Mouse (Mus musculus) CD8-positive naive resting alpha-beta T cell, adult 2 months (primary cell): Measurements from ENCODE around the gene Slc37a1.
A peak's percentile ranks its signal among the peaks of the same experiment; 100 is the strongest.

Experiments used
- DNase-seq, 2 experiments: peaks; one replicate each; pipeline ENCODE4 v3.0.0; 2022; ENCODE audit warnings: low read depth in 2 of 2, low spot score in 2 of 2

Gene Slc37a1

DNA sequence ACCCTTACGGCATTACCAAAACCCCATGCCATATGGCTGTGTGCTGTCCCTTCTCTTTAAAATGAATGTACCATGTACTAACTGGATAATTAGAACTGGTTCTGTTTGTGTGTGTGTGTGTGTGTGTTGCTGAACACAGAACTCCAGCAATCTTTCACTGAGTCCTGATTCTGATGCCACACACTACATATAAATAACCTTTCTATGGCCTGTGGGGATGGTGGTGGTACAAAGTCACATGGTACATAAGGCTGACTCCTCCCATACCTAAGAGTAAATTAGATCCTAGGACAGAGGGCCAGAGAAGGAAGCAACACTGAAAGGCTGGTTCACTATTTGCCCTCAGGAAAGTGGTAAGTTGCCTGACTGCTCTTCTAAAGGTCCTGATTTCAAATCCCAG, at the start of gene Slc37a1:
Gene Slc37a1, plus strand, starts transcription at position 301 of the 400 bp plus-strand sequence.
- no peak for DNase-seq

DNA sequence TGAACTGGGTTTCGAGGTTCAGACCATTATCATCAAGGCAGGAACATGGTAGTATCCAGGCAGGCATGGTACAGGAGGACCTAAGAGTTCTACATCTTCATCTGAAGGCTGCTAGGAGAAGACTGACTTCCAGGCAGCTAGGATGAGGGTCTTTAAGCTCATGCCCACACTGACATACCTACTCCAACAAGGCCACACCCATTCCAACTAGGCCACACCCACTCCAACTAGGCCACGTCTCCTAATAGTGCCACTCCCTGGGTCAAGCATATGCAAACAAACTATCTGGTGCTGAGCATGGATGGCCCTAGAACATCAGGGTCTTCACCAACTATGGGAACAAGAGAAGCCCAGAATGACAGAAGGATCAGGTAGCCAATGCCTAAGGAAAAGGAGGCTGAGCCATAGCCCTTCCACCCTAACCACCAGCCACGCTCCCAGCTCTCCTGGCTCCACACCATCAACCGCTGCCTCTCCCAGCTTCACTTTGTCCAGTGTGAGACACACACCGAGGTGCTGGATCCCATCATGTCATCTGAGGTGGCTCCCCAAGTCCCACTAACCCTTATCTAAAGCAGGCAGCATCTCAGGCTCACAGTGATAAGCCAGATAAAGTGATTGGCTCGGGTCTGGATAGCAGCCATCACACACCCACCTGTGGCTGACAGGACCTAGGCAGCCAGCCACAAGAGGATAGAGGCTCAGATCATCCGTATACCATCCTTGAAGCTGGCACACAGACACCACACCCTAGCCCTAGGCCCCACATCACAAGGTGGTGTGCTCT, 48.2 kb upstream of the Slc37a1 start:
- no peak for DNase-seq

DNA sequence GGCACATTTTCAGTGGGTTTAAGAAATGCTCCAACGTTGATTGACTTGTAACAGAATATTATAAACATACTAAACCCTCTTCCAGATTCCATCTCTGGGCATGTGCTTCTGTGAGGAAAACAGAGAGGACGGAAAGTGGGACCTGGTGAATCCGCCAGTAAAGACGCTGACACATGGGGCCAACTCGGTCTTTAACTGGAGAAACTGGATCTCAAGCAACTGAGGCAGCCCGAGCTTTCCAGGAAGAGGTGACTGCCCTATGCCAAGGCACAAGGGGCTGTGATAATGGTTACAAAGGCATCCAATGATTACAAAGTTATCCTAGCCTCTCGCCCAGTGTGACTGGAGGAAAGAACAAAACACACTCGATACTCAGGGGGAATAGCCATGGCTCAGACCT, 45.4 kb upstream of the Slc37a1 start:
- DNase-seq, result no peak

DNA sequence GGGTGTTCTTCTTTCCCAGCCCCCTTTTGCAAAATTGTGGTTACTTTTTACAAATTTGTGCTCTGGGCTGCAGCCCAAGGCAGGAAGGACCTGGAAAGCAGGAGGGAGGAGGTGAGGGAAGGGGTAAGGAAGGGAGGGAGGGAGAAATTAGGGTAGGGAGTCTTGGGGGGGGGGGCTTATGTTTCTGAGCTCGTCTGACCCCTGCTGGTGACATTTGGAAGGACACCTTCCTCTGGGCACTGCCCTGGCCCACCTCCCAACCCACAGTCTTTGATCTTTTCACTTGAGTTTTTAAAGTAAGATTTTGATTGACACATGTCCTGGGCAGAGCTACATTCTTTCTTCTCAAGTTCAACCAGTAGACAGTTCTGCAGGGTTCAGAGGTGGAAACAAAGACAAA, 43.8 kb upstream of the Slc37a1 start:
- peak in 1 of 2 experiments; percentile 52 for DNase-seq

DNA sequence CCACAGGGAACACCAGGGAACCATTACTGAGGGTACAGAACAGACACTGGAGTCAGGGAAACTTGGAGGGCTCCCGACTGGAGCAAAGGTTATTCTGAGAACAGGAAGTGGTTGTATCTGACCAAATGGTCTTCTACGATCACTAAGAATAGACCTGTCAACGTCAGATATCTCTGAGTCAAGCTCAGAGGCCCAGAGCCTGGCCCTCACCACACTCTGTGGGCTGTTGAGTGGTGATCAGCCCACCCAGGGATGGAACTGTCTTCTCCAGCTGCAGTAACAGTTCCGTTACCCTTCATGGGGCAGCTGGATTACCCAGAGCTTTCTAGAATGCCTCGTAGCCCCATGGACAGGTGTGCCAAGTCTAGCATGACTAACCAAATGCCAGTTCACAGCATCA, 41.3 kb upstream of the Slc37a1 start:
- DNase-seq, result no peak

DNA sequence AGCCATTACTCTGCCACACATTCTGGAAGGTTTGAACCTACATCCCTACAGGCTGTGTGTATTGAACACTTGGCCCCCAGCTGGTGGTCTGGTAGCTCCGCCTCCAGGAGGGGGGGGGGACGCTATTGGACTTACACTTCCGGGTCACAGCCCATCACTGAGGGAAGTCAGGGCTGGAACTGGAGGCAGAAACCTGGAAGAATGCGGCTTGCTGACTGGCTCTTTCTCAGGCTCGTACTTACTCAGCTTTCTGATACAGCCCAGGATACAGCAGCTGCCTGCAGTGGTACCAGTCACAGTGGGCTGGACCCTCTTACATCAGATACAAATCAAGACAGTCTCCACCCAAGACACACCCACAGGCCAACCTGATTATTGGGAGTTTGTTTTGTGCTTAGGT, 39.4 kb upstream of the Slc37a1 start:
- DNase-seq, result no peak

DNA sequence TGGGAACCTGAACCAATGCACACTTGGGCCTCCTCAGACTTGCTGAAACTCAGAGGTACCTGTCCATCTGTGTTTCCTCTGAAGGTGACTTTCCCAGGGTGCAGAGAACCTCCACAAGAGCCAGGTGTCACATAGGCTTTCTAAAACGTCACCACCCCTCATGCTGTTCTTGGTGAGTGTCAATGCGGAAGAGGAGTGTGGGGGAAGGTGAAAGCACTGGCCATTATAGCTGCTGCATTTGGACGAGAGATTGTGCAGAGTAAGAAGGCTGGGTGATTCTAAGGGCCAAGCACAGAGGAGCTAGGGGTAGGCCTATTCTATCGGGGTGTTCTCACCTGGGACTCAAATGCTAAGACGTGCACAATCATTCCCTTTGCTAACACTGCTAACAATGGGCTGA, 32.6 kb upstream of the Slc37a1 start:
- DNase-seq, result no peak

DNA sequence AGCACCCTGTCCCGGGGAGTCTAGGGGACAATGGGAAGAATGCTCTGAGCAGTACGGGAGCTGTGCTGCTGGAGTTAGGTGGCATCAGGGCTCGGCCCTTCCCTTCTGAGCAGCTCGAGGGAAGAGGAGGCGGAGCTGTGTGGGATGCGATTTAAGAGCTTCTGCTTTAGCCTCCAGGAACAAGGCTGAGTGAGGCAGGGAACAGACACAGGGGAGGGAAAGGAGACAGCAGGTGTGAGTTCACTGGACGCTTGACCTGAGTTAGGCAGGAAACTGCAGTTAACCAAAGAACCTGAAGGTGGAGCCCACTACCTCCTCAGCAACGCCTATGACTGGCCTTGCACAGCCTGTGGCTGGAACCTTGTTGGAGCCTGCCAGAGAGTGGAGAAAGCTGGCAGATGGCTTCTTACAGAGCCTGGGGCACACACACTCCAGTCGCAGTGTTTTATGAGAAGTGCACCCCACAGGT, 32.1 kb upstream of the Slc37a1 start:
- DNase-seq, result peak; percentile 48 to 54

DNA sequence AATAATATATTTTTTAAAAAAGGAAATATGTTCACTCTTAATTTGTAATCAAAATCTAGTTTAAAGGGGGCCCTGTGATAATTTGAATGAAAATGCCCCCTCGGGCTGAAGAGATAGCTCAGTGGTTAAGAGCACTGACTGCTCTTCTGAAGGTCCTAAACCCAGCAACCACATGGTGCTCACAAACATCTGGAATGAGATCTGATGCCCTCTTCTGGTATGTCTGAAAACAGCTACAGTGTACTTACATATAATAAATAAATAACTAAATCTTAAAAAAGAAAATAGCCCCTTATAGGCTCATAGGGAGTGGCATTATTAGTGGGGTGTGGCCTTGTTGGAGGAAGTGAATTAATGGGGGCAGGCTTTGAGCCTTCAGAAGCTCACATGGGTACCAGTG, 29.4 kb upstream of the Slc37a1 start:
- DNase-seq, result no peak

DNA sequence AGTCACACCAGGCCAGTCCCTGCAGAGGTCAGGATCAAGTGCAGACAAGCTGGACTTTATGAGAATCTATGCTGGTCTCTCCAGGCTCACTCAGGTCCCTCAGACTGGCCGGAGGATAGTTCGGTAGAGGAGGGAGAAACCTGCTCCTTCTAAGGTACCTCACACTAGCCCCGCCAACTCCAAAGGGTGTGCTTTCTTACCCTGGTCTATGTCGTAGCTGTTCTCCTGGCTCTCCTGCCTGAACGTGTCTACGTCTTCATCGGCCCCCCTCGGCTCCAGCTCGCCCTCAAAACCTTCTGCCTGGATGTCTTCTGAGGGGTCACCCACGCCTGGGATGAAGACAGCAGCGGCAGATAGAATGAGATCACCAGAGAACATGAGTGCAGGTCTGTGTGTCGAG, 28.7 kb upstream of the Slc37a1 start:
- no peak for DNase-seq

DNA sequence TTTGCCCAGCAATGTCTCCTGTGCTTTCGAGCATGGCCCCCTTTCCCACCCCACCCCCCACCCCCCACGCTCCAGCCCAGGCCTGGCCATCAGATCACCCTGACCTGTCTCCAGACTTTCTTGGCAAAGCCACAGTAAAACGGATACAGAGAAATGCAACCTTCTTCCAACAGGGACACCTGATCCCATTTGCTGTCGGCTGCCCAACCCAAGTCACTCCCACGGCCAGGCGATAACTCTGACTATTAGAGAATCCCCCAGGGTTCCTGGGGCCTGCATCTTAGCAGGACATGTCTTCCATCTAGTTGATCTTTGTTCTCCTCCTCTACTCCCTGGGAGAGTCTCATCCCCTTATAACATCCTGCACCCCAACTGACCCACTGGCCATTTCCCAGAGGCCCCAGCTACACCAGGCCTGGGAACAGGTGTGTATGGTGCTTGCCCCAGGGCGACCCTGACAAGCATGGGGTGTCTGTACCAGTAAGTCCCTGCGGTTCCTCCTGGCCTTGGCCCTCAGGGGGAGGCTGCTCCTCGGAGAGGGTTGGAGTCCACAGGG, 28.2 kb upstream of the Slc37a1 start:
- no peak for DNase-seq

DNA sequence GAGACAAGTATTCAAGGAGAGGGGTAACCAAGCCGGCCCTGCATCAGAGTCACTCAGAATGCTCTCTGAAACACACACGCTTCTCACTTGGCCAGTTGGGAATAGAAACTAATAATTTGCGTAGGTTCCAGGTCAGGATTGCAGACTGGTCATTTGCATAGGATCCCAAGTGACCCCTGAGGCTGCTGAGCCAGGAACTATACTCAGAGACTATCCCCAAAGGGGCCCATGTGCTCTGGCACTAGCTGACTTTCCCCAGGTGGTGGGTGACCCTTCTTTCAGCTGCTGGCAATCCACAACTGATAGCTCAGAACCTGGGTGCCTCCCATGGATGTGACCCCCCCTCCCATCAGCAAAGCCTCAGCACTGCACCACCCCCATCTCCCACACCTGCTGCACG, 27.4 kb upstream of the Slc37a1 start:
- DNase-seq, result no peak

DNA sequence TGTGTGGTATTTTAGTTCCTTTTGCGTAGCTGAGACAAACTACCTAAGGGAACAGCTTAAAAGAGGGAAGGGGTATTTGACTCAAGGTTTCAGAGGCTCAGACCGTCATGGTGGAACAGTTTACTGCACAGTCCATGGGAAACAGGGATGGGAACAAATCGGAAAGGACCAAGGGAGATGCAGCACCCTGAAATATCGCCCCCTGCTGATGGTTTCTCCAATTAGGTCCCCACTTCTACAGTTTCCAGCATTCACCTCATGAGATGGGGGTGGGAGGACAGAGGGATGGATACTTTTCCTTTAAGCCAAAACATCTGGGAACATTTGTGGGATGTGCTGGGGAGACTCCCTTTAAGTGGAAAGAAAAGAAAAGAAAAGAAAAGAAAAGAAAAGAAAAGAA, 26.8 kb upstream of the Slc37a1 start:
- DNase-seq, result no peak

DNA sequence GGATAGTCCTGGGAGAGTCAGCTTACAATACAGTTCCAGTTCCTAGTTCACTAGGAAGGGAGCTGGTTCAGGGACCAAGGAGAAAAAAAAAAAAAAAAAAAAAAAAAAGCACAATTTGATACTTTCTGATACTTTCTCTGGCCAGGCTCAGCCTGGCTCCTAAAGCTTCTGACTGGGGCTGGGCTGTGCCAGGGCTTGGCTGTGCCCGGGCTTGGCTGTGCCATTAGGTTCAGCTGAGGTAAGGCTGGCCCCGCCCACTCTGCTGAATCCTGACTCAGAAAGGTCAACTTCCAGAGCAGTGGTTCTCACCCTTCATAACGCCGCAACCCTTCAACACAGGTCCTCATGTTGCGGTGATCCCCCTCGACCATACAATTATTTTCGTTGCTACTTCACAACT, 26.2 kb upstream of the Slc37a1 start:
- DNase-seq, result no peak

DNA sequence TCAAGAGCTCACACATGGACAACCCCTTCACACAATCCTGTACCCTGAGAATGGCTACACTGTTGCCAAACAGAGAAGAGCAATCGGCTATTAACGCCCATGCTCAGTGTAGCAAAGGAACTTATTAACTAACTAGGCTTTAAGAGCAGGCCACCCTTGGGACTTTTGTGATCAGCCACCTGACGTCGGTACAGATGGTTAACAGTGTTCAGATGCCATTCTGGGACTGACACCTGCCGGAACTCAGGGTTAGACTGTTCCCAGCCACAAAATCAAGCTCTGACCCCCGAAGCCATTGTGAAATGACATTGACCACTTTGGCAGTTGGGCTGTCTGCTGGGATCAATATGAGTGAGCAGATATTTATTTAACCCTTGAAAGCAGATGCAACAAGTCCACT, 25.2 kb upstream of the Slc37a1 start:
- no peak for DNase-seq

DNA sequence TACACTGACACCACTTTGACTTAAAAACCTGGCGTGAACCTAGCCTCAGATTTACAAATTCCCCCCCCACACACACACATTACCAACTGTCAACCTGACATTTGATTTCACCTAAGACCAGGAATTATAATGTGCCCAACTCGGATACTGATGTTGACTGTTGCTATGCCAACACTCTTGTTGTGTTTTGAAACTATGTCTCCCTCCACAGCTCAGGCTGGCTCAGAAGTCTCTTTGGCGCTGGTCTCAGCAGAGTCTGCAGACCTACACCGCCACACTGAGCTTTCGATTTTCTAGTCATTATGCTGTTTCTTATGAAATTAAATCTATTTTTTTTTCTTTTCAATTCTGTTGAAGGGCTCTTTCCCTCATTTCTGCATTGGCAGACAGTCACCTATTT, 23.9 kb upstream of the Slc37a1 start:
- DNase-seq, result no peak

DNA sequence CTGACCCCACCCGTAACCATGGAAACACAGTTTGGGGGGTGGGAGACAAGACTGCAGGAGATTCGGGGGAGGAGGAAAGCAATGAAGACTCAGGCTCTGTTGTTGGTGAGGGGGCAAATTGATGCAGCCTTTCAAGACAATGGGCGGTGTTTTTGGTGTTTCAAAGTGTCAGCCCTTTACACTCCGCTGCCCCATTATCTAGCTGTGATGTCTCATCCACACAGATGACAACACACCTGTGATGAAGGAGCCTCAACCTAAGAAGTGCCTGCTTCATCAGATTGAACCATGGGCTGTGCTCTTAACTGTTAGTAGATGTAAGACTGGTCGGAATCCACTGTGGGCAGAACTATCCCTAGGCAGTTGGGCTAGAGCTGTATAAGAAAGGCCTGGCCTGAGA, 22.8 kb upstream of the Slc37a1 start:
- DNase-seq, result no peak

DNA sequence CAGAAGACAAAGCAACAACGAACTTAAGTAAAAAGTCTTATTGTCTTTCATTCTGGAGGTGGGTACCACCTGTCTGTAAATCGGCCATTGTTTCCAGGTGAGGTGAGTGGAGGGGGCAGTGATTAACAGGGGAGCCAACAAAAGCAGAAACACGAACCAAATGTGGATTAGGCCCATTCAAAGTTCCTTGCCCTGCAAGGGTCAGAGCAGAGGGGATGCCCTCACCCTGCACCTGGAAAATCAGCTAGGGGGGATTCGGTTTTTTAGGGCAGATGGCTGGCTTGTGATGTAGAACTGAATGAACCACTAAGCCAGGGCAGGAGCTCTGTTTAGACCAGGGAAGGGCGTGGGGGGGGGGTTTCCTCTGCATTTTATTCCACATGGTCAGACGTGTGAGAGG, 22.2 kb upstream of the Slc37a1 start:
- DNase-seq, result no peak

DNA sequence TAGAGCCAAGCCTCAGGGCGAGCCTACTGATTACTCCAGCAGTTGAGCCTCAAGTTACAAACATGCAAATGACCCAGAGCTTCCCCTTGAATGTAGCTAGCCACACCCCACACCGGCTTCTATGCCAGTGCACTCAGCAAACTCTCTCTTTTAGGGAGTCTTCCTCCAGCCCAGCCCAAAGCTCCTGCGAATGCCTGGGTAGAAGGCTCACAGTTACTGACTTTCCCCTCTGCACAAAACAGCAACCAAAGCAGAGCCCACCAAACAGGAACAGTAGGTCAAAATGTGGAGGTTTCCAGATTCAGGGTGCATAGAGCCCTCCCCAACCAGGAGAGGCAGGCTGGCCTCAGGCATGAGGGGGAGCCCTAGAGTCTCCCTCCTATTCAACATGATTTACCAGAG, 21.4 kb upstream of the Slc37a1 start:
- no peak for DNase-seq

DNA sequence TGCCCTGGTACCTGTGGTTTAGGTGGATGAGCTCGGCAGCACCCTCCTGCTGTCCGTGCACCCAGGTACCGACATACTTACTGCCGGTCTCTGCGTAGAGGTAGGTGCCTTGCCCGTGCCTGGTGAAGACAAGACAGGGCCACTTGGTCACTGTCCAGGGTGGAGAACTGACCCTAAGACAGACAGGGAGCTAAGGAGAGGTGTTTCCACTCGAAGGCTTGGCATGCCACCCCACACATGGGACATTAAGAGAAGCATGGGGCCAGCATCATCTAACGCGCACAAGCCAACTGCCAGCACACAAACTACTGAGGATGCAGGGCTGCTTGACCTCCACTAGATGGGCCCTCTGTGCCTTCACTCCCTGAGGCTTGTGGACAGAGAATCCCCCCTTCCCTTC, 20.8 kb upstream of the Slc37a1 start:
- no peak for DNase-seq

DNA sequence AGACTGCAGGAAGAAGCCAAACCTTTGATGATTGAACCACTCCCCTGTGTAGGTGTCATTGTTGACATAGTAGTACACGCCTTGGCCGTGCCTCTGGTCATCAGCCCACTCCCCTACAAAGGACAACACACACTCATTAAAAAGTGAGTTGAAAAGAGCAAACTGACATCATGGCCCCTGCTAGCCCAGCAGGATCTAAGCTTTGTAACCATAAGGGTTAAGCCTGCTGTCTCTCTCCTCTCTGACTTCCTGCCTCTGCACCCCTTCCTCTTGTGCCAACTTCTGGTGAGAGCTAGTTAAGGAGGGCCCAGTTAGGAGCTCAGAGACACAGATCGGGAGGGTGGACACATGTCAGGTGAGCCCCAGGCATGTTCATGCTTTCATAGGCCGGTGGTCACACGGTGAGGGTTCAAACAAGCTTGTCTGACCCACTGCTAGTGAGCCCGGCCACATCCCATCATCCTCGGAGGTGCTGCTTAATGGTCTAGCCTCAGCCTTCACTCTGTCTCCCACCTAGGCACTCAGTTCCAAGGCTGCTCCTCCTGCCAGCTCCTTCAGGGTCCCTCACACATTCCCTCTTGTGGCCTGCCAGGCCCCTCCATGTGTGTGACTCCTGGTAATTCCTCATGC, 20.2 kb upstream of the Slc37a1 start:
- DNase-seq, result no peak

DNA sequence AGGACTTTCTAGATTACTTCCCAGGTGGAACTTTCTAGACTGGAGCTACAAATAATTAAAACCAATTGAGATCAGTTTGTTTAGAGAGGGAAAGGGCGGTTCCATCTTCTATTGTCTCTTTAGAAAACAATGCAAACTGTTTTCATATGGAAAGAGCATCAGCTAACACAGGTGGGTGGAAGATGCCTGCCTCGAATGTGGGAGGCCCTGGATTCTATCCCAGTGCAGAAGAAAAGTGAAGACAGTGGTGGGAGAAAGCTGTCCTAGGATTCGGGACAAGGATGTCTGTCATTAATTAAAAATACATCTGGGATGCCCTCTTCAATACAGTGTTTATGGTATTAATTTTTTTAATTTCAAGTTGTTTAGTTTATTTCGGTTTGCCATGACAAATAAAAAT, 19.5 kb upstream of the Slc37a1 start:
- no peak for DNase-seq

DNA sequence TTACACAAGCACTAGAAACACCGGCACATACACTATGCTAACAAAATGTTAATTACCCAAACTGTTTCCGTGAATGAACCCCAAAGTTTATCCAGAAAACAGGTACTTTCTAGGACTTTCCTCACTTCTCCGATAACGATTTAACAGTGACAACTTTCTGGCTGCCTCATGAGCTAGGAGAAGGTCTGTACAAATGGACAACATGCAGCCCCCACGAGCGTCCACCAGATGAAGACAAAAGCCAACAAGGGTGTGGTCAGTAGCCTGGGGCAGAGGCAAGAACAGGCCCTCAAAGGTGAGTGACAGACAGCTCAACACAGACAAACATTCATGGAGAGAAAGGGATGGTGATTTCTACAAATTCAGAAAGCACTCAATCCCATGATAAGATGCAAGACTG, 19.0 kb upstream of the Slc37a1 start:
- DNase-seq, result no peak
